Comparison of ENCODE assay signal across 8 mouse cellular contexts in the genomic region with DNA sequence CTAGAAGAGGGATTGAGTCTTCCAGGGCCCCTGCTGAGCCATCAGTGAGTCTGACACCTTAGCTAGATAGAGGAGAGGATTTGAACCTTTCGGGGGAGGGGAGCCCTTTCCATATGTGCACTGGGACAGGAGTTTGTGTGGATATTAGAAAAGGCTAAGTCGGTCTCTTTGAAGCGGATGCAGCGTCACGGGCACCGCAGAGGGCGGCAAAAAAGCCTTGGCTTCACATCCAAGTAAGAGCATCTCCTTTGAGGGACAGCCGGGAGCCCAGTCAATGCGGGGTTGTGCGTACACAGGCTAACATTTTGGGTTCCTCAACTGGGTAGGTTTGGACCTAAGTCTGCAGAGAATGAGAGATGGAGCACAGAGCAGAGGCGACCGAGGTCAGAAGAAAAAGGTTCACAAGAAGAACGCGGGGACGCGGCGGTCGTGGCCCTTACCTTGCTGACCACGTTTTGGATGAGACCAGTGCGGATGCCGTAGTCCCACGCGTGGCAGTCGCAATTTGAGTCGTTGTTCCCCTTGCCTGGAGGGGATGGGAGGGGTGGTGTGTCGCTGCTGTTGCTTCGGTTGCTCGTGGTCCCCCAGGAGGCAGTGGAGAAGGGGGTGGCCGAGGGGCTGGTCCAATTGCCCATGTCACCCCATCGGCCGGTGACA. TPM values are rescaled to one million over a fixed set of nuclear protein-coding genes. Genes with fewer than 3 reads are reported as not detected.
DNase-seq lines count a peak whose midpoint lies in the region; ATAC-seq and TF ChIP-seq lines count a peak whose summit lies in the region.

No protein-coding gene starts in this region.

- peak; percentile 26; the same call in 1 of the 2 replicates for ATAC-seq in forebrain, embryonic 15.5 days (replicated peaks)
- ATAC-seq in liver, embryonic 11.5 days (replicated peaks; ENCODE audit: low FRiP score), result no peak
- ATAC-seq in neural tube, embryonic 12.5 days (ENCODE audit: low FRiP score, low read depth), result peak; percentile 17; the same call in 1 of the 2 replicates
- ATAC-seq in megakaryocyte-erythroid progenitor cell, adult 5-6 weeks (replicated peaks; ENCODE audit: low FRiP score, low TSS enrichment, poor library complexity, severe bottlenecking), result no peak

- H3K27ac ChIP-seq in cerebellum, adult 2 months (ENCODE audit: insufficient read depth, low read length), result peak overlapping the region; percentile 72
- peak overlapping the region; percentile 82 for H3K27ac ChIP-seq in forebrain, embryonic 15.5 days (replicated peaks)
- H3K27ac ChIP-seq in kidney, adult 2 months (ENCODE audit: insufficient read depth, low read depth, low read length), result peak overlapping the region; percentile 48
- H3K27ac ChIP-seq in liver, embryonic 11.5 days (ENCODE audit: low read depth, low read length), result peak overlapping the region; percentile 82
- H3K27ac ChIP-seq in neural tube, embryonic 12.5 days, result no peak overlapping the region

- WGBS in cerebellum, adult 2 months, result under 1% methylated on average over 31 of the region's 31 CpGs
- under 1% methylated on average over 31 of the region's 31 CpGs for WGBS in forebrain, embryonic 15.5 days
- 4% methylated on average over 31 of the region's 31 CpGs for WGBS in kidney, adult 2 months
- 1% methylated on average over 31 of the region's 31 CpGs for WGBS in liver, embryonic 11.5 days
- under 1% methylated on average over 31 of the region's 31 CpGs for WGBS in neural tube, embryonic 12.5 days

- TF ChIP-seq POLR2A in cerebellum, adult 2 months (IDR thresholded peaks at IDR 0.05; ENCODE audit: borderline replicate concordance, insufficient read depth, low read length), result no peak
- TF ChIP-seq POLR2A in kidney, adult 2 months (IDR thresholded peaks at IDR 0.05; ENCODE audit: low read depth, low read length), result no peak

- TF ChIP-seq CTCF in cerebellum, adult 2 months (IDR thresholded peaks at IDR 0.05; ENCODE audit: borderline replicate concordance, insufficient read depth, low read depth, low read length), result no peak
- no peak for TF ChIP-seq CTCF in kidney, adult 2 months (conservative IDR thresholded peaks at IDR 0.05; ENCODE audit: insufficient read depth, insufficient read length, low read depth, low read length)

- H3K4me3 ChIP-seq in cerebellum, adult 2 months (replicated peaks; ENCODE audit: insufficient read depth, low read depth, low read length), result peak overlapping the region; percentile 63
- peak overlapping the region; percentile 93 for H3K4me3 ChIP-seq in forebrain, embryonic 15.5 days
- H3K4me3 ChIP-seq in kidney, adult 2 months (ENCODE audit: insufficient read depth, low read depth, low read length), result peak overlapping the region; percentile 66
- peak overlapping the region; percentile 88 for H3K4me3 ChIP-seq in liver, embryonic 11.5 days (ENCODE audit: low read depth, low read length)
- H3K4me3 ChIP-seq in neural tube, embryonic 12.5 days, result peak overlapping the region; percentile 97

- H3K4me2 ChIP-seq in forebrain, embryonic 15.5 days (replicated peaks), result peak overlapping the region; percentile 70
- H3K4me2 ChIP-seq in liver, embryonic 11.5 days, result peak overlapping the region; percentile 91
- peak overlapping the region; percentile 96 for H3K4me2 ChIP-seq in neural tube, embryonic 12.5 days (replicated peaks)

- H3K9ac ChIP-seq in forebrain, embryonic 15.5 days (replicated peaks), result peak overlapping the region; percentile 83
- H3K9ac ChIP-seq in liver, embryonic 11.5 days (ENCODE audit: low read depth, low read length), result peak overlapping the region; percentile 95
- peak overlapping the region; percentile 97 for H3K9ac ChIP-seq in neural tube, embryonic 12.5 days

- peak; percentile 8 to 28 for DNase-seq in lung, adult 18-20 months
- DNase-seq in lung, postnatal 25 days (ENCODE audit: low spot score), result no peak
- peak in 1 of 2 experiments; percentile 55 for DNase-seq in cerebellum, adult 2 months
- peak; percentile 26 for DNase-seq in kidney, adult 2 months
- peak; percentile 54 for DNase-seq in liver, embryonic 11.5 days (ENCODE audit: low spot score)

- H3K4me1 ChIP-seq in cerebellum, adult 2 months (ENCODE audit: control insufficient read depth, insufficient read depth, low read length), result peaks cover 8% of the 10 kb centered on the region; the same call in 1 of the 2 replicates
- peaks cover 51% of the 10 kb centered on the region for H3K4me1 ChIP-seq in forebrain, embryonic 15.5 days
- no peaks in the 10 kb centered on the region for H3K4me1 ChIP-seq in kidney, adult 2 months (ENCODE audit: control insufficient read depth, insufficient read depth, low read length)
- peaks cover 31% of the 10 kb centered on the region for H3K4me1 ChIP-seq in liver, embryonic 11.5 days (replicated peaks; ENCODE audit: control insufficient read depth, insufficient read depth, low read length)
- peaks cover 32% of the 10 kb centered on the region for H3K4me1 ChIP-seq in neural tube, embryonic 12.5 days

- H3K9me3 ChIP-seq in forebrain, embryonic 15.5 days, result no peaks in the 10 kb centered on the region
- H3K9me3 ChIP-seq in liver, embryonic 11.5 days (ENCODE audit: control insufficient read depth, low read length), result no peaks in the 10 kb centered on the region
- no peaks in the 10 kb centered on the region for H3K9me3 ChIP-seq in neural tube, embryonic 12.5 days

- no peaks in the 10 kb centered on the region for H3K27me3 ChIP-seq in cerebellum, adult 2 months (ENCODE audit: control insufficient read depth, insufficient read depth, low read length)
- no peaks in the 10 kb centered on the region for H3K27me3 ChIP-seq in forebrain, embryonic 15.5 days
- no peaks in the 10 kb centered on the region for H3K27me3 ChIP-seq in kidney, adult 2 months (replicated peaks; ENCODE audit: control insufficient read depth, insufficient read depth, low read length)
- no peaks in the 10 kb centered on the region; the same call in 1 of the 2 replicates for H3K27me3 ChIP-seq in liver, embryonic 11.5 days (replicated peaks; ENCODE audit: control insufficient read depth, insufficient read depth, low read length)
- no peaks in the 10 kb centered on the region for H3K27me3 ChIP-seq in neural tube, embryonic 12.5 days (replicated peaks)

- no peaks in the 10 kb centered on the region for H3K36me3 ChIP-seq in forebrain, embryonic 15.5 days
- H3K36me3 ChIP-seq in kidney, adult 2 months (ENCODE audit: control insufficient read depth, insufficient read depth, low read length), result no peaks in the 10 kb centered on the region
- no peaks in the 10 kb centered on the region for H3K36me3 ChIP-seq in liver, embryonic 11.5 days (ENCODE audit: control insufficient read depth, insufficient read depth, low read length)
- H3K36me3 ChIP-seq in neural tube, embryonic 12.5 days, result no peaks in the 10 kb centered on the region

RNA-seq across cellular contexts. Expression of gene Slc22a23, which starts 1.1 kb away (rescaled TPM):
- polyA plus RNA-seq in cerebellum, adult 2 months (2012; rRNA removed), result 43.9 and 44.9 TPM in 2 replicates
- 10.9 and 11.3 TPM in 2 replicates for polyA plus RNA-seq in forebrain, embryonic 15.5 days (2015; fragmentation: Nextera tagmentation; extraction: Ambion mirVana)
- polyA plus RNA-seq in kidney, adult 2 months (2012; rRNA removed), result 76.1 and 90.7 TPM in 2 replicates
- 11.0 and 11.6 TPM in 2 replicates for polyA plus RNA-seq in liver, embryonic 11.5 days (2014; fragmentation: Nextera tagmentation; extraction: Ambion mirVana)
- 13.1 and 16.7 TPM in 2 replicates for polyA plus RNA-seq in neural tube, embryonic 12.5 days (2016; fragmentation: Nextera tagmentation; extraction: Ambion mirVana)
- 27.6 and 29.1 TPM in 2 replicates for total RNA-seq in megakaryocyte-erythroid progenitor cell, adult 5-6 weeks (2014; fragmentation: Nextera tagmentation)
- 20.3 and 35.5 TPM in 2 replicates for total RNA-seq in megakaryocyte-erythroid progenitor cell, adult 5-6 weeks (2017)

Comparison
In these comparisons a context has a peak if more than half of its experiments do, and no peak if none do; other contexts are left out.
1. ATAC-seq: peak in forebrain, embryonic 15.5 days (single experiment) and neural tube, embryonic 12.5 days (single experiment); none in liver, embryonic 11.5 days (single experiment) and megakaryocyte-erythroid progenitor cell, adult 5-6 weeks (single experiment).
2. Peak in every context shown above with its lines, with median percentiles within 50 percentile points of each other: H3K4me3 ChIP-seq, H3K4me2 ChIP-seq and H3K9ac ChIP-seq.